Mouse (Mus musculus) central nervous system, embryonic 11.5 days (tissue): ENCODE results near the gene Lgals12. TPM values are rescaled to one million over a fixed set of nuclear protein-coding genes. Genes with fewer than 3 reads are reported as not detected.

Experiments used
- polyA plus RNA-seq: library from polyadenylated mRNA; depleted of rRNA; stranded (reverse); fragments of >200 nt; gene quantifications from 2 replicates; pipeline ENCODE4 v1.2.3, GENCODE M21; 2012; rRNA removed

Gene Lgals12
- 0.16 and 0.36 TPM in 2 replicates for polyA plus RNA-seq

DNA sequence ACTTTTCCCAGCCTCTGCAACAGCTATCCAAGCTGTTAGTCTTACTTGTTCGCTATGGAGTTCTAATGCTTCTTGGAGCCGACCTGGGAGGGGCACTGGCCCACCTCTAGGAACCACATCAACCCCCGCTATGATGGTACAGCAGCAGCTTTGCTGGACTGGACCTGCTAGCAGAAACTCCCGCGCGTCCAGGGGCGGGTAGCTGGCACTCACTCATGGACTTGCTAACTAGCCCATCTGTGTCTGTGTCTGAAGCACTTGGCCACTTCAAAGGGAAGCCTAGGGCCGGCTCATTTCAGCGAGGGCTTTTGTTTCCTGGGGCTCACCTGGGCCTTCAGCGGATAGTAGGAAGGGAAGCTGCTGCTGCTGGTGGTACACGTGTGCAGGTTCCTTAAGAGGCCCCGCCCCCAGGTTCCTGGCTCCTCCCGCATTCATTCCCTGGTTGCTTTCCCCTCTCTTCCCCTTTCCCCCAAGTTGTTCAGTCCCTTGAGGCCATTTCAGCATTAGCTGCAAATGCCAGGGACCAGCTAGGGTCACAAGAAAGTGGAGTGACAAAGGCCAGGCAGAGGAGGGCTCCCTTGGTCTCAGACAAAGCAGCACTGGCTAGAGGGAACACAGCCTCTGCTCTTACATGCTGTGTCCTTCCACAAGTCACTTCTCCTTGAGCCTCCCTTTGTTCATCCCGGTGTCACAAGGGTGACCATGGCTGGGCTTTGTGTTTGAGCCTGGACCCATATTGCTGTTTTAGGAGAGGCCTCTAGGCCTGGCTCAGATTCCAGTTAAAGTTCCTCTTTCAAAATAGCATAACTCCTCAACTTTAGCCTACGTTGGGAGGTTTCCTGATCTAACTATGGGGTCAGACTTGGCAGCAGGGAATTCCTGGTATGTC lies at the start of gene Lgals12:
Gene Lgals12 (minus strand): TSS at position 393 of the 889 bp plus-strand sequence.

DNA sequence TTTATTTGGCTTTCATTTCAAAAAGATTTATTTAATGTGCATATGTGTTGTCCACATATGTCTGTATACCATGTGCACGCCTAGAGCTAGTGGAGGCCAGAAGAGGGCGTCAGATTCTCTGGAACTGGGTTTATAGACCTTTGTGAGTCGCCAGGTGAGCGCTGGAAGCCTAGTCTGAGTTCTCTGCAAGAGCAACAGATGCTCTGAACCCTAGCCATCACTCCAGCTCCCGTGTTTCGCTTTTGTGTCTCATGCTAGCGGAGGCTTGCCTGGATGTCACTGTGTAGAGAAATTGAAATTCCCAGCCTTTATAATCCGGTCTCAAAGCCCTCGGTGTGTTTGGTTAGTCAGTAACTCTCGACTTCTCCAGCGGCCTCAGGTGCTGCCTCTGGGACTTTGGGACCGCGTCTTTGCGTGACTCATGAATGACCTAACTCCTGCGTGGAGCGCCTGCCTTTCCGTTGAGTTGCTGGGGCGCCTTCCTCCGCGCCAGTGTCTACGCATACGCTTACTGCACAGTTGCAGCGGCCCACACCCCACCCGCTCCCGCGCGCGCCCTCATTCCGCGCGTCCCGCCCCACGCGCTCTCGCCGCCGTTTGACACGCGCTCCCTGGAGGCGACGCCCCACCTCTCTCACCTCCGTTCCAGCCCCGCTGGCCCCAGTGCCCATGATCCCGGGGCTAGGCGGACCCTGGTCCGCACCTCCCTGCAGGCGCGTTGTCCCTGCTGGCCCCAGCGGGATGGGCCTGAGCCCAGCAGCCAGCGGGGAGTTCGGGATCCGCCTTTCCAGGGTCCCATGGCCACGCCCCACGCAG lies 5.2 kb upstream of the Lgals12 start, which contains the start of gene Hrasls5:
Gene Hrasls5 (plus strand): TSS at position 600 of the 816 bp plus-strand sequence.

DNA sequence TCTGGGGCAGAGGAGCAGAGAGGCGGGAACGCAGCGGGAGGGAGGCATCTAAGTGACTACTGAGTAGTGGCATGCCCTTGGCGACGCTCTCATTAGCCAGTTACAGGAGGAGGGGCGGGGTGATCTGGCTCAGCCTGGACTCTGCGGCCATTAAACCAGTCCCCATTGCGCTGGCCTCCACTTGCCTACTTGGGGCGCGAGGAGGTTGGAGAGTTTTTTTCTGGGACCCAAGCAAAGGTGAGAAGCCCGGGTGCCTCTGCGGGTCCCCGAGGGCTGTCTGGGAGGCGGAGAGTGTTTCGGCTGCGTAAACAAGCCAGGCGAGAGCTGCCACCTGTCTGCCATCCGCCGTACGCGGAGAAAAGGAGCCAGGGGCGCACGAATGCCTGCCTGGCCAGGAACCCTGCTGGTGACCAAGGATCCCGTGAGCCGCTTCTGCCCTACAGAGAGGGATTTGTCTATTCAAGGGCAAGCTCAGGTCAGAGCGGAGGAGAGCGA lies 49.6 kb downstream of the Lgals12 start, which contains the start of gene Pla2g16:
Gene Pla2g16 (plus strand): TSS at position 132 of the 495 bp plus-strand sequence.

Other genes with a start within 250 kb of the Lgals12 start
- 39.3 and 51.7 TPM in 2 replicates for gene Spindoc, start 224.2 kb downstream of the Lgals12 start, polyA plus RNA-seq
- gene 2700081O15Rik, start 189.6 kb downstream of the Lgals12 start, polyA plus RNA-seq: 120 and 143 TPM in 2 replicates
- gene Rtn3, start 123.9 kb downstream of the Lgals12 start, polyA plus RNA-seq: 213 and 238 TPM in 2 replicates
- 11.0 and 20.5 TPM in 2 replicates for gene Atl3, start 113.2 kb downstream of the Lgals12 start, polyA plus RNA-seq
- gene Pla2g16, start 49.7 kb downstream of the Lgals12 start, polyA plus RNA-seq: 5.5 and 6.0 TPM in 2 replicates
- gene Hrasls5, start 5.3 kb upstream of the Lgals12 start, polyA plus RNA-seq: not detected in 2 replicates
- gene Slc22a19, start 104.1 kb upstream of the Lgals12 start, polyA plus RNA-seq: not detected in 2 replicates
- not detected in 2 replicates for gene Slc22a26, start 195.5 kb upstream of the Lgals12 start, polyA plus RNA-seq